In the genomic region with DNA sequence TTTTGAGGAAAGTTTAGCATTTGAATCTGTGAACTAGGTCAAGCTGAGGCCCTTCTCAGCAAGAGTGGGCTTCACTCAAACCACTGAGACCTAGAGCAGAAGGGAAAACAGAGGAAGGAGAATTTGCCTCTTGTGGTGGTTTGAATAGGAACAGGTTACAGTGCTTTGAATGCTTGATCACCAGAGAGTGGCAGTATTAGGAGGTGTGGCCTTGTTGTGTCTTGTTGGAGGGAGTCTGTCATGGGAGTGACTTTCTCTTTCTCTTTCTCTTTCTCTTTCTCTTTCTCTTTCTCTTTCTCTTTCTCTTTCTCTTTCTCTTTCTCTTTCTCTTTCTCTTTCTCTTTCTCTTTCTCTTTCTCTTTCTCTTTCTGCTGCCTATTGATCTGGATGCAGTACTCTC, we compare ENCODE assay signal across 13 mouse cellular contexts.
"Had no signal": no experiment of that assay in that cellular context is flagged by ENCODE, and none has a peak within 500 bp of the region (broad histone marks: within the 10 kb centered on the region; RNA-seq: fewer than 3 reads in every experiment).

No protein-coding gene starts in this region.

- H3K9ac ChIP-seq: kidney, embryonic 15.5 days; limb, embryonic 13.5 days; liver, embryonic 14.5 days; neural tube, embryonic 15.5 days had no signal

- H3K4me3 ChIP-seq: kidney, embryonic 15.5 days; limb, embryonic 13.5 days; myocyte; neural tube, embryonic 15.5 days had no signal

- H3K9me3 ChIP-seq: kidney, embryonic 15.5 days; limb, embryonic 13.5 days; neural tube, embryonic 15.5 days had no signal

- H3K4me1 ChIP-seq: kidney, embryonic 15.5 days; limb, embryonic 13.5 days; neural tube, embryonic 15.5 days had no signal

- H3K4me2 ChIP-seq: kidney, embryonic 15.5 days; limb, embryonic 13.5 days; midbrain, embryonic 11.5 days; neural tube, embryonic 15.5 days had no signal

- H3K27ac ChIP-seq: kidney, embryonic 15.5 days; limb, embryonic 13.5 days; liver, embryonic 14.5 days; neural tube, embryonic 15.5 days; stomach, postnatal 0 days had no signal

- DNase-seq: kidney, adult 18-20 months; kidney, postnatal 14 days; left cerebral cortex, postnatal 4 days; lung, adult 18-20 months; right cerebral cortex, adult 18-20 months; thymus, postnatal 4 days had no signal

- H3K36me3 ChIP-seq: kidney, embryonic 15.5 days; limb, embryonic 13.5 days; neural tube, embryonic 15.5 days had no signal

- H3K27me3 ChIP-seq: kidney, embryonic 15.5 days; limb, embryonic 13.5 days; neural tube, embryonic 15.5 days had no signal
